Mouse (Mus musculus) embryonic facial prominence, embryonic 15.5 days (tissue): Measurements from ENCODE around the gene Them5. TPM values are rescaled to one million over a fixed set of nuclear protein-coding genes. Genes with fewer than 3 reads are reported as not detected.

Experiments used
- ATAC-seq: fragments of 200-750 bp; cut with Nextera tagmentation; 2 replicates; pipeline ENCODE4 v1.8.0; 2017; ENCODE audit warnings: low read depth, moderate TSS enrichment; ENCODE audit not compliant: insufficient number of reproducible peaks, low FRiP score, low TSS enrichment
- H3K27ac ChIP-seq: fragments of 300-500 bp; sonication (generic); replicated peaks from 2 replicates; pipeline ENCODE4 v1.5.1; 2015; ENCODE audit warnings: mild to moderate bottlenecking, inconsistent platforms
- H3K27me3 ChIP-seq: fragments of 300-500 bp; sonication (generic); 2 replicates; pipeline ENCODE4 v1.6.1; 2015; ENCODE audit warnings: inconsistent platforms
- H3K36me3 ChIP-seq: fragments of 300-500 bp; sonication (generic); 2 replicates; pipeline ENCODE4 v1.6.1; 2015; ENCODE audit warnings: mild to moderate bottlenecking, inconsistent platforms
- H3K4me1 ChIP-seq: fragments of 300-500 bp; sonication (generic); 2 replicates; pipeline ENCODE4 v1.6.1; 2015; ENCODE audit warnings: inconsistent platforms
- H3K4me2 ChIP-seq: fragments of 300-500 bp; sonication (generic); replicated peaks from 2 replicates; pipeline ENCODE4 v1.6.1; 2015; ENCODE audit warnings: mild to moderate bottlenecking, inconsistent platforms
- H3K4me3 ChIP-seq: fragments of 300-500 bp; sonication (generic); replicated peaks from 2 replicates; pipeline ENCODE4 v1.5.1; 2015; ENCODE audit warnings: mild to moderate bottlenecking, inconsistent platforms
- H3K9ac ChIP-seq: fragments of 300-500 bp; sonication (generic); 2 replicates; pipeline ENCODE4 v1.6.1; 2015; ENCODE audit warnings: inconsistent platforms
- H3K9me3 ChIP-seq: fragments of 300-500 bp; sonication (generic); replicated peaks from 2 replicates; pipeline ENCODE4 v1.6.1; 2016; ENCODE audit warnings: inconsistent platforms
- WGBS: fragments of 180-500 bp; shearing (Covaris S2); methylation state at CpG from one replicate; pipeline ENCODE4 v1.1.7; 2015; 5-methylcytosine and 5-hydroxymethylcytosine counted together
- polyA plus RNA-seq: library from polyadenylated mRNA; unstranded; fragments of >200 nt; fragmentation: Nextera tagmentation; extraction: Ambion mirVana; gene quantifications from 2 replicates; pipeline ENCODE4 v1.2.1, GENCODE M21; 2015

Gene Them5
- 91.2 and 99.8 TPM in 2 replicates for polyA plus RNA-seq

DNA sequence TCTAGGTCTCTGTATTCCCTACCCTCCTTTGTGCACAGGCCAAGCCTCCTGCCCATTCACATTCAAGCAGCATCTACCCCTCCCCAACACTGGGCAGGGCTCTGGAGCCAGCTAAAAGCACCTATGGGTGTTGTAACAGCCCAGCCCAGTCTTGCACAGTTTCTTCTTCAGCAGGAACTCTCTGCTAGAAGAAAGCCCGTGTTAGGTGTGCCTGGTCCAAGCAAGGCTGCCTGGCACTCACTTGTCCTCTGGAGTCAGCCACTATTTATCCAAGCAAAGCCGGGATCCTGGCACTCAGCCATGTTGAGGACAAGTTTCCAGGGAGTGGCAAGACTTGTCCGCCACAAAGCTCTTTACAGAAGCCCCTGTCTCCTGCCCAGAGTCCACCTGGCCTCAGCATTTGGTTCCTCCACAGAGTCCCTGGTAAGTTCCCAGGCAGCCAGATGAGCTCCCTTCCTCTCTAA lies at the start of gene Them5:
Gene Them5 (plus strand): TSS at position 141 of the 464 bp plus-strand sequence.
- 38% methylated on average over 3 of the region's 3 CpGs for WGBS
- no peaks in the 10 kb centered on the region for H3K36me3 ChIP-seq
- H3K4me1 ChIP-seq = no peaks in the 10 kb centered on the region
- H3K27ac ChIP-seq = peak within 1 kb of the TSS; percentile 34; the same call in 1 of the 2 replicates
- no peaks in the 10 kb centered on the region for H3K27me3 ChIP-seq
- no peak within 1 kb of the TSS for H3K4me2 ChIP-seq
- no peaks in the 10 kb centered on the region for H3K9me3 ChIP-seq
- H3K4me3 ChIP-seq = peak within 1 kb of the TSS; percentile 7; the same call in 1 of the 2 replicates
- ATAC-seq = no peak
- no peak within 1 kb of the TSS for H3K9ac ChIP-seq

DNA sequence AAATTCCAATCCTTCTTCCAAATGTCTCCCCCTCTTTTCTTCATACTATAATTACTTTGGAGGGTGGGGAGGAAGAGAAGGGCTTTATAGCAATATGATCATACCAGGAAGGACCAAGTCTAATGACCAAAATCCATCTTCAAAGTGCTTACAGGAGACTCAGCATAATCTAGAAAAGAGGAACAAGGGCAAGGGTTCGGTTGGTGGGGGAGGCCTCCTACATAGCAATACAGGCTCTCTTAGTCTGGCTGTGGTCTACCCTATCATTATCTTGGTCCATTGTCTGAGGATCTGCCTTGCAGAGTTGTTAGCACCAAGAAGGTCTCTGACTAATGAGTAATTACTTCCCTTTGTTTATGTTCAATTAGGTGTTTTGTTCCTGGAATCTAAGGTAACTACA lies 36.4 kb upstream of the Them5 start:
- Histone ChIP-seq H3K9me3 (no peaks in the 10 kb centered on the region), H3K9ac (no peak overlapping the region), H3K27ac (no peak overlapping the region), H3K4me1 (0 out of 2 replicates have a peak, but pooled peaks cover 5% of the 10 kb centered on the region), H3K27me3 (no peaks in the 10 kb centered on the region), H3K36me3 (no peaks in the 10 kb centered on the region), H3K4me3 (no peak overlapping the region), H3K4me2 (no peak overlapping the region)
- 30% methylated on average over 1 of the region's 1 CpGs for WGBS
- ATAC-seq = no peak

DNA sequence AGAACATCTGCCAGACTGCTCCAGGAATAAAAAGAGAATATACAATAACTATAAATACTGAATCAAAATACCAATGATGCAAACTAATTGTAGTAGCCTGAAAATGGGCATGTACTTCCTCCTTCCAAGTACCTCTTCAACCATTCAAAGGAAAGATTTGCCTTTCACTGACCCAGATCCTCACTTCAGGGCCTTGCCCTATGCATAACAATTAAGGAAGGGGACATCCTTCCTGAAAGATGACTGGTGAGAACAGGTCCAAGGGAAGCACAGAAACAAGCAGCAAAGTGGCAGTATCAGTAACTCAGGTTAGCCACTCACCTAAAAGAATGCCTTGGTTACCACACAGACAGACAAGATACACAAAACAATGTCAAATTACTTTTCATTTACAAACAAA lies 34.9 kb upstream of the Them5 start:
- H3K4me2 ChIP-seq = no peak overlapping the region
- peaks cover 12% of the 10 kb centered on the region; the same call in 1 of the 2 replicates for H3K4me1 ChIP-seq
- no peak overlapping the region for H3K27ac ChIP-seq
- no peaks in the 10 kb centered on the region for H3K9me3 ChIP-seq
- H3K27me3 ChIP-seq = no peaks in the 10 kb centered on the region
- no peak overlapping the region for H3K9ac ChIP-seq
- ATAC-seq = no peak
- no peaks in the 10 kb centered on the region for H3K36me3 ChIP-seq
- no peak overlapping the region for H3K4me3 ChIP-seq

GRCm38 (mm10) chr3:94309633-94310363 lies 32.1 kb upstream of the Them5 start, which contains the start of gene Them4:
Gene Them4 (plus strand): TSS chr3:94310089.
- Histone ChIP-seq H3K4me3 (peak within 1 kb of the TSS; percentile 58), H3K36me3 (no peaks in the 10 kb centered on the region), H3K9me3 (no peaks in the 10 kb centered on the region), H3K4me2 (peak within 1 kb of the TSS; percentile 56), H3K27me3 (no peaks in the 10 kb centered on the region), H3K4me1 (peaks cover 12% of the 10 kb centered on the region; the same call in 1 of the 2 replicates), H3K27ac (peak within 1 kb of the TSS; percentile 81), H3K9ac (peak within 1 kb of the TSS; percentile 27)
- peak; percentile 98 for ATAC-seq
- WGBS = 1% methylated on average over 47 of the region's 47 CpGs

DNA sequence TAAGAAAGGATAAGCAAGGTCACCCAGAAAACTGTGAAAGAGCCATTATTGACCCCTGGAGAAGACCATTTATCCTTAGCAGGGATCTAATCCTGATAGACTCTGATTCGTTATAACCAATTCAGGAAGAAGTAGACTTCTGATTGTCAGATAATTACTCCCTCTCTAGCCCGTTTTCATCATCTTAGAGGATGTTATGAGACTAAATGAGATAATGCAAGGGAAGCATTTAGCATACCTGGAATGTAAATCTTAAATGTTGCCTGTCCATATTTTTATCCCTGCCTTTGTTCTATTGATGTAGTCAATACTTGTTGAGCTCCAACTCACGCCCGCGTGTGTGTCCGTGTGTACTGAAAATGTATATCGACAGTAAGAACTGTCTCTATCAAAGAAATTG lies 31.4 kb upstream of the Them5 start:
- Histone ChIP-seq H3K9me3 (no peaks in the 10 kb centered on the region), H3K27ac (peak overlapping the region; percentile 81), H3K9ac (peak overlapping the region; percentile 27), H3K4me1 (peaks cover 12% of the 10 kb centered on the region; the same call in 1 of the 2 replicates), H3K4me3 (peak overlapping the region; percentile 58), H3K27me3 (no peaks in the 10 kb centered on the region), H3K4me2 (peak overlapping the region; percentile 56), H3K36me3 (no peaks in the 10 kb centered on the region)
- ATAC-seq = no peak
- WGBS = 37% methylated on average over 7 of the region's 7 CpGs

DNA sequence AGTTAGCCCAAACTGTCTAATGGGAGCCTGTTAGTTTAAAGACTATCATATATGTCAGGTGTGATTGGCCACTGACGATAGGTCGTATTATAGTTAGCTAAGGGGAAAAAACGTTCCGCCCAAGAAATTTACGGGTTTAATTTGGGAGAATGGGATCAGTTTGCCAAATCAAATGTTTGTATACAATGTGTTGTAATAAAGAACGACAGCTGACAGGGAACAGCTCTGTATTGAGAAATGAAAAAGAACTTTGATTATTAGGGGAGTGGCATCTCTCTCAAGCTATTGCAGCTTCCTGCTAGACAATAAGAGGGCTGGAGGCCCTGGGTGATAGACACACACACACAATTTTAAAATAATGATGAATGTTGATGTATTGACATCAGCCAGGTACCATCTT lies 31.0 kb upstream of the Them5 start:
- no peak for ATAC-seq
- Histone ChIP-seq H3K4me3 (peak overlapping the region; percentile 58), H3K27ac (no peak overlapping the region), H3K4me2 (peak overlapping the region; percentile 56), H3K9me3 (no peaks in the 10 kb centered on the region), H3K9ac (0 out of 2 replicates have a peak overlapping the region, but pooled peaks have one; percentile 27), H3K27me3 (no peaks in the 10 kb centered on the region), H3K4me1 (peaks cover 12% of the 10 kb centered on the region; the same call in 1 of the 2 replicates), H3K36me3 (no peaks in the 10 kb centered on the region)
- WGBS = 63% methylated on average over 6 of the region's 6 CpGs

GRCm38 (mm10) chr3:94311376-94311775 lies 30.5 kb upstream of the Them5 start:
- Histone ChIP-seq H3K36me3 (no peaks in the 10 kb centered on the region), H3K4me3 (no peak overlapping the region), H3K27ac (no peak overlapping the region), H3K27me3 (no peaks in the 10 kb centered on the region), H3K9me3 (no peaks in the 10 kb centered on the region), H3K4me2 (no peak overlapping the region), H3K9ac (no peak overlapping the region), H3K4me1 (peaks cover 12% of the 10 kb centered on the region; the same call in 1 of the 2 replicates)
- 77% methylated on average over 4 of the region's 4 CpGs for WGBS
- ATAC-seq = no peak

DNA sequence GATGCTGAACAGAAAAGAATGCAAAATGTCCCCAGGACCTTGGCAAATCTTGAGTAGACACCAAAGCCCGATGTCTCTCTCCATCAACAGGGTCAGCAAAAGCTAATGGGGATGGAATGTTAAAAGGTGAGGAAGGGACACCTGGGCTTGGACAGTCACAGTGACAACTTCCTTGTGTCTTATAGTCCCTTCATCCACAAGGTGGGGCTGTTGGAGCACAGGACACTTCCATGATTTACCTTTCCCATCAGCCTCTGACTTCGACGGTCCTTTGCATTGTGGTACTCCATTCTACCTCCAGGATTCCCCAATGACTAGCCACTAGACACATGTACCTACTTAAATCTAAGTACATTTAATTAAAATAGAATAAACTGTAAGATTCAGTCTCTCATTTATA lies 13.2 kb upstream of the Them5 start:
- Histone ChIP-seq H3K36me3 (peaks cover 10% of the 10 kb centered on the region; the same call in 1 of the 2 replicates), H3K4me3 (no peak overlapping the region), H3K27me3 (no peaks in the 10 kb centered on the region), H3K27ac (no peak overlapping the region), H3K9ac (no peak overlapping the region), H3K9me3 (no peaks in the 10 kb centered on the region), H3K4me2 (no peak overlapping the region), H3K4me1 (no peaks in the 10 kb centered on the region)
- ATAC-seq = no peak
- 52% methylated on average over 3 of the region's 3 CpGs for WGBS

DNA sequence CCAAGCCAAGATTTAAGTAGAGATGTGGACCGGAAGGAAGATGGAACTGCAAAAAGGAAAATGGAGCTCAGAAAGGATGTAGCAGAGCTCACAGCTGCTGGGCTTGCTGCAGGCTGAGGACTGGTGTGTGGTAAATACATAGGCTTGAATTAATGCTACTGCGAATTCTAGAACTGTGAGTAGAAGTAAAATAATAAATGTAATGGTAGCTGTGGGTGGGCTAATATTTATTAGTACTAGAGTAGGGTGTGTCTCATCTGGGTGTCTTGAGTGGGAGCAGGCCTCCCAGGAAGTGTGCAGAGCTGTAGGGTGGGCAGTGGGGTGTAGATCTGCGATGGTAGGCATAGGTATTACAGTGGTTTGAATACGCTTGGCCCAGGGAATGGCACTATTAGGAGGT lies 7.5 kb upstream of the Them5 start:
- Histone ChIP-seq H3K9ac (no peak overlapping the region), H3K36me3 (peaks cover 10% of the 10 kb centered on the region; the same call in 1 of the 2 replicates), H3K27ac (no peak overlapping the region), H3K9me3 (no peaks in the 10 kb centered on the region), H3K4me3 (no peak overlapping the region), H3K27me3 (no peaks in the 10 kb centered on the region), H3K4me2 (no peak overlapping the region), H3K4me1 (no peaks in the 10 kb centered on the region)
- ATAC-seq = no peak
- 92% methylated on average over 4 of the region's 4 CpGs for WGBS

GRCm38 (mm10) chr3:94338522-94338921 lies 3.4 kb upstream of the Them5 start:
- WGBS = 75% methylated on average over 3 of the region's 3 CpGs
- H3K4me3 ChIP-seq = no peak overlapping the region
- H3K9me3 ChIP-seq = no peaks in the 10 kb centered on the region
- no peak overlapping the region for H3K27ac ChIP-seq
- H3K4me1 ChIP-seq = no peaks in the 10 kb centered on the region
- no peaks in the 10 kb centered on the region for H3K36me3 ChIP-seq
- no peak overlapping the region for H3K9ac ChIP-seq
- H3K4me2 ChIP-seq = no peak overlapping the region
- ATAC-seq = no peak
- no peaks in the 10 kb centered on the region for H3K27me3 ChIP-seq

DNA sequence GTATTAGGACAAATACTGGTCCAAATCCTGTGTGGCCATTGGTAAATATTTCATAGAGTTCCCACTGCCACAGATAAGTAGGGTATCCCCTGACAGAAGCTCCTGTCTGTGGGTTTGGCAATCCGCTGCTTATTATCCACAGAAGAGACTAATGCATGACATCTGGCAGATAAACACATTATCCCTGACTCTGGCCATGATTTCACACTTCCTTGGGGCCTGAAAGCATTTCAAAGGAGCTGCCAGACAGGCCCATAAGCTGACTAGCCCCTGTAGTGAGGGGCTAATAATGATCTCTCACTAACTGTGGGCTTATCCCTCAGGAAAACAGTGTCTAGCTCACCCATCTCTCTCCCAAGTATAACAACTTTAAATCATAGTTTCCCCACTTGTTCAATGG lies 653 bp downstream of the Them5 start:
- 26% methylated on average over 1 of the region's 1 CpGs for WGBS
- no peak overlapping the region for H3K9ac ChIP-seq
- no peaks in the 10 kb centered on the region for H3K9me3 ChIP-seq
- H3K4me3 ChIP-seq = peak overlapping the region; percentile 7; the same call in 1 of the 2 replicates
- H3K36me3 ChIP-seq = no peaks in the 10 kb centered on the region
- H3K4me1 ChIP-seq = no peaks in the 10 kb centered on the region
- no peak overlapping the region for H3K27ac ChIP-seq
- ATAC-seq = no peak
- H3K4me2 ChIP-seq = no peak overlapping the region
- H3K27me3 ChIP-seq = no peaks in the 10 kb centered on the region
